Mouse (Mus musculus) frontal cortex, adult (tissue): ENCODE data around the gene Bhlhe41.
A peak's percentile ranks its signal among the peaks of the same experiment; 100 is the strongest.

ENCODE experiments used
- ATAC-seq: cut with Nextera tagmentation; 2 replicates; pipeline ENCODE4 v1.9.2; 2017; ENCODE audit warnings: mild to moderate bottlenecking, moderate library complexity, mixed read lengths; ENCODE audit not compliant: low TSS enrichment

Bhlhe41 gene

DNA sequence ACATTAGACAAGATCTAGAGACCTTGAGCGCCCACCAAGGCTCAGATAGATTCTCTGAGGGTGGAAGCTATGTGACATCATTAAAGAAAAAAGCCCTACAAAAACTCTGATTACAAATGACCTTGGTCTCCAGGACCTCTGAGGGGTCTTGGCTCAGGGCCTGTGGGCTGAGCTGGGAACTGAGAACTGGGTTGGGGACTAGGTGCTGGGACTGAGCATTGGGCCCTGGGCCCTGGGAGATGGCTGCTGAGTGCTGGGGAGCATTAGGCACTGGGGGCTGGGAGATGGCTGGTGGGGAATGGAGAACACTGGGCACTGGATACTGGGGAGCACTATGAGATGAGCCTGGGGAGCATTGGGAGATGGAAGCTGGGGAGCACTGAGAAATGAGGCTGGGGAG is 19.3 kb downstream of the Bhlhe41 start:
- no peak for ATAC-seq

DNA sequence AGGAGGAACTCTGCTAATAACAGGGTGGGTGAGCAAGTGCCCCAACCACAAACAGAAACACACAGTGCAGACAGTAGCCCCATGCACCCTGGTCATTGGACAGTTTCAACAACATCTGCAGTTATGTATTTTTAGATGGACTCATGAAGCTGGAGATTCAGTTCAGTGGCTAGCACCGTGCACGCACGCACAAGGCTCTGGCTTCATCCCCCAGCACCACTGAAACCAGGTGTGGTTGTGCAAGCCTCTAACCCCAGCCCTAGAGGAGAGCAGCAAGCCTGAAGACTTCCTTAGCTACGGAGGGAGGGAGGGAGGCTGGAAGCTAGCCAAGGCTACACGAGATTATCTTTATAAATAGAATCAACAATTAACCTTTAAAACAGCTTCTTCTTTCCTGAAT is 19.7 kb downstream of the Bhlhe41 start:
- no peak for ATAC-seq

DNA sequence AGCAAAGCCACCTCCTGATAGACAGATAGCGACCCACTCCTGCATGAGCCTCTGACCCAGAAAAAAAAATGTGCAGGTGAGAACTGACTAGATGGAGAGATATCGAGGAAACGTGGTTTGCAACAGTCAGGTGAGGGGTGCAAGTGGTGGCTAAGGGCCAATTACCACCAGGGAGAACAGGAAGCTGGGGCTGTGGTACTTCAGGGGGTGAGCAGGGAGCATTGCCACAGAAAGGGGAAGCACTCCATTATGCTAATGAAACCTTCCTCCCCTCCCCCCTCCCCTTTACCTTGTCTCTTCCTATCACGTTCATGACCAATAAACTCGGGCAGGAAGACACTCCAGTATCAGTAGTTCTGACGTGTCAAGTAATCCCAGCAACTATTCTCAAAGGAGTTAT is 30.0 kb downstream of the Bhlhe41 start:
- ATAC-seq, result no peak

DNA sequence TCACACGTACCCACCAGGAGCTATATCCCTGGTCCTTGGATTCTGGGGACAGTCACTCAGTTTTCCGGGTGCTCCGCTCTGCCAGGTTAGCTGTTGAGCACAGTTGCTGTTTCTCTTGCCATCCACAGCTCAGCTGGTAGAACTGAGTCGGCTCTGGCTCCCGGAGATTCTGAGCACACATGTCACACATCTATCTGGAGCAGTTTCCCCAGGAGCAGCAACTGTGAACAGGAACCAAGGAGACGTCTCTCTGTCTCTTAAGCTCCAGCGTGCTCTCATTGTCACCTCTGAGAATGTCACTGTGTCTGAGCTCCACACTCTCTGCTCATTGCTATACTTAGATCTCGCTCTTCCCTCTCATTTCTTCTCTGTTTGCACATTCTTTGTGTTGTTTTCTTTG is 32.4 kb downstream of the Bhlhe41 start:
- peak; percentile 73 for ATAC-seq

DNA sequence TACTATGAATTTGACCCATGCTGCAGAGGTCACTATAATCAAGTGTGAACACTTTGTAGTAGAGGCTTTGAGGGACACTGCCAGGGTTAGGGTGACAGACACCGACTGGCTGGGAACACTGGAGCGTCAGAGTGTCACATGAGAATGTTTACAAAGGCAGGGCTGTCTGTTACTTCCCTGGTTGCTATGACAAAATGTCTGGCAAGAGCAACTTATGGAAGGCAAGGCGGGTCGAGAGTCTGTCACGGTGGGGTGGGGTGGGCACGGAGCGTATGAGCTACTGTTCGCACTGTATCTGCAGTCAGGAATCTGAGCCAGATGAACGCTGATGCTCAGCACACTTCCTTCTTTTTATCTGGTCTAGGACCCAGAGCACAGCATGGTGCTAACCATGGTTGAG is 34.7 kb downstream of the Bhlhe41 start:
- peak; percentile 69 for ATAC-seq

DNA sequence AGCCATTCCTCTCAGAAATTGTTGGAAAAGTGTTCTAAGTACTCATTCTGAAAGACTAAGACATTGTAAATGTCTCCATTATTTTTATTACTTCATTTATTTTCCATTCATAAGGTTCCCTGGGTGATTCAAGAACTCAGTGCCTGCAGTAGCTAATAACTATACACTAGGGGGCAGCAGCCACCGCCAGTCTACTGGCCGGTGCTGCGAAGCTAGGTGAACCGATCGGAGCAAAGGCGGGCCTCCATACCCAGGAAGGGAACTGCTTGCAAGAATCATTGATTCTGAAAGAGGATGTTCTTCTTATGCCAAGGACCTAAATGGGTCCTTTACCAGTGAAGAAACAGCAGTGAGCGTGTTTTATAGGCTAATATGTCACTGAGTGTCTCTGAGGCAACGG is 35.2 kb downstream of the Bhlhe41 start:
- peak; percentile 88 for ATAC-seq

DNA sequence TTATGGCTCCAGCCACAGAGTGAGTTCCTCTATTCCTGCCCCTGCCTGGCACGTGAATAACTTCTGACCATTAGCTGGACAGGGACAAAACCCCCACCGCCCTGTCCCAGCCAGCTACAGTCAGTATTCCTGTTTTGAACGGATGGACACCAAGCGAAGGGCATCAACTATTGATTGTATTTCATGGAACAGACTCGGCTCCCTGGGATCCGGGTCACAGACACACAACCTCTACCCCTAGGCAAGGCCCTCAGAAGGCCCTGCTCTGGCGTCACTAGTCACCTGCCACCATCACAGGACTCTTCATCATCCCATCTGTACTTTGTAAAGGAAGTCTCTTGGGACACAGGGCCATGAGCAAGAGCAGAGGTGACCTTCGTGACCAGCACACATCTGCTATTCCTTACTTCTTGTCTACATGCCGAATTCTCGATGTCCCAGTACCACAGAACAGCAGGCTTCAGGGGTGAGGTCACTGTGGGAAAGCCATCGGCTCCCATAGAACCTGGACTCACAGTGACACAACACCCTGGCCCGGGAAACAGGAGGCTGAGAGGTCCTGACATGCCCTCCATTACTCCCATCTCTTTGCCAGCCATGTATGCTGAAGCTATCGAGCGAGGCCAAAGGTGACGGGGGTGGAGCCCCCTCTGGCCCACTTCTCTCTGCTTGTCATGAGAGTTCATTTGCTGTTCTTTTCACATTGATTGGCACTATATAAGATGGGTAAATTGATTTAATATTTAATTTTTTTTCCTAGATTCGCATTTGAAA is 36.1 kb downstream of the Bhlhe41 start:
- ATAC-seq, result no peak

DNA sequence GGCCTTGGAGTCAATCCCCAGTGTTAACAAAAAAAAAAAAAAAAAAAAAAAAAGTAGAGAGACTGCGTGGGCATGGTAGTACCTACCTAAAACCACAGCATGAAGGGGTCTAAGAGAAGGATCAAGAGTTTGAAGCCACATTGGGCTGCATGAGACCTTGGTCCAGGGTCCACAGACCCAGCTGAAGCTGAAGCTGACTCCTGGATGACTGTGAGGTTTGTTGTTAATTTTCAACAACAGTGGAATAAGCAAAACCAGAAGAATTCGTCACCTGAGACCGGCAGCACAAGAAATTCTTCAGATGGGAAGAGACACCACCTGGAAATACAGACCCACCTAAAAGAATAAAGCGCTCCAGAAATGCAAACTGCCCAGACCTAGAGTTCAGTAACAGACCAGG is 39.1 kb downstream of the Bhlhe41 start:
- no peak for ATAC-seq

DNA sequence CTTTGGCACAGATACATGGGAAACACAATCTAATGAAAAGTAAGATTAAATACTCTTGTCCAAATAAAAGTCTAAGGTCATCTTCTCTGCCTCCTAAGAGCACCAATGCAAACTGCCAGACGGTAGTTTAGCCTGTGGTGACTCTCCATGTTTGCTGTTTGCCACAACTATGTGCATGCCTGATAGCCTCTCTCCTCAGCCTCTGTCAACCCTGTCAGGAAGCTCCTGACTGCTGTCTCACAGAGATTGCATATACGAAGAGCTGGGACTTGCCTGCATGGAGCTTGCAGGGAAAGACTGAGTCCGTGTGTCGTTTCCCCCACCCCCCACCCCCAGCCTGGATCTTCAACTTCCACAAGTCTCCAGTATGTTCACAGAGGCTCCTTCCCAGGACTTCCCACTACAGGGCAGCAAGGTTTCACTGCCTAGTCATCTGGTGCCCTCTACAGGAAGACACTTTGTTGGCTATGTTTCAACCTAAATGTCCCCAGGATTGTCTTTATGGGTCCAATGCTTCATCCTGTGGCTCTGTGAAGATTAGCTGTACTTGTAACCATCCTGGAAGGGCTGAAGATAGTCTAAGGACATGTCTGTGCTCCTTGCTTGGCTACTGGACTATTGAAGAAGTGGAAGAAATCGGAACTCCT is 41.6 kb downstream of the Bhlhe41 start:
- ATAC-seq, result no peak

DNA sequence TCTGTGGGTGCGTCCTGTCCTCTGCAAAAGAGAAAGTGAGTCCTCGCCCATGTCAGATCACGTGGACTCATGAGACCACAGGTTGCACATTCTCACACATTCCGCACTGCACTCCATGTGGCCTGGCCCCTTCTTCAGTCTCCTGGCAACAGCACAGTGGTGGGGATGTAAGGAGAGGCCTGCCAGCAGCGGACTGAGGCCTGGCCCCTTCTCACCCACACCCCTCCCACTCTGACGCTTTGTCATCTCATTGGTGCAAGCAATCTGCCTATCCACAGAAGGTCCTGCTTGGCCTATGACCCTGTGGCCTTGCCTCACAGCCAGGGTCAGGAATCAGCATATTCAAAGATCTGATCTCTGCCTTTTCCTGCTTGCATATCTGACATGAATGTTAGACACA is 42.3 kb downstream of the Bhlhe41 start:
- ATAC-seq, result no peak

DNA sequence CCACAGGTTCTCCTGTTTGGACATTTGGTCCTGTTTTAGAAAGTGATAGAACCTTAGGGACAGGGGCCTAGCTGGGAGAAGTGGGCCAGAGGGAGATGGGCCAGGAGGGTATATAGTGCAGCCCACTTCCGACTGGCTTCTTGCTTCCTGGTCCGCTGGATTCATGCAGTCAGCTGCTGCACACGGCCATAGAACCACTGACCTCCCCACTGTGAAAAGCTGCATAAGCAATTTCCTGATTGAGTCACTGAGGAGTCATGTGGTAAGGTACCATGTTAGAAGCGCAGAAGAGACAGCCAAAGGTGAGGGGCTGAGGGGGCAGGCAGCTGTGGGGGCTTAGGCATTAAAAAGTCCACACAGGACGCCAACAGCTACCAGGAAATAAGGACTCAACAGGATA is 43.1 kb downstream of the Bhlhe41 start:
- no peak for ATAC-seq

DNA sequence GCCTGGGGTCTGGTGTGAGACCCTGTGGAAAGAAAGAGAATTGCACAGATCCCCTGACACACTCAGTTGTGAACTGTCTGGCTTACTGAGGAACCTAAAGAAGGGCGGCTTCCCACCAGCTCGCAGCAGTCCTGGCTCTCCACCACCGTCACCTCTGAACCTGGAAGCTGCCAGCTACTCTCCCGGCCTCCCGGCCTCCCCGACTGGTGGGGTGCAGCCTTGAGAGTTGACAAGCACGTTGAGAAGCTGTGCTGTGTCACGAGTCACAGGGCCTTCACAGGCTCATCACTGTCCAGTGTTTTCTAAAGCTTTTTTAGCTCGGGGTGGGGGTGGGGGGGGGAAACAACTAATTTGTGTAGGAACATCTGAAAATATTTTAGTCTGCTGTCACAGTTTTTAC is 46.2 kb downstream of the Bhlhe41 start:
- no peak for ATAC-seq

DNA sequence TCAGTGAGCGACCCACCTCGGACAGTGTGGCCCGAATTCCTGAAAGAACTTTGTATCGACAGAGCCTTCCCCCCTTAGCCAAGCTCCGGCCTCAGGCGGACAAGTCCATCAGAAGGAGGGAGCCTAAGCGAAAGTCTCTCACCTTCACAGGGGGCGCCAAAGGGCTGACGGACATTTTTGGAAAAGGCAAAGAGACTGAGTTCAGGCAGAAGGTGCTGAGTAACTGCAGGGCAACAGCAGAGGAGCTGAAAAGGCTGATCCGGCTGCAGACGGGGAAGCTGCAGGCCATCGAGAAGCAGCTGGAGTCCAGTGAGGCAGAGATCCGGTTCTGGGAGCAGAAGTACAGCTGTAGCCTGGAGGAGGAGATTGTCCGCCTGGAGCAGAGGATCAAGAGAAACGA is 50.2 kb downstream of the Bhlhe41 start:
- no peak for ATAC-seq

DNA sequence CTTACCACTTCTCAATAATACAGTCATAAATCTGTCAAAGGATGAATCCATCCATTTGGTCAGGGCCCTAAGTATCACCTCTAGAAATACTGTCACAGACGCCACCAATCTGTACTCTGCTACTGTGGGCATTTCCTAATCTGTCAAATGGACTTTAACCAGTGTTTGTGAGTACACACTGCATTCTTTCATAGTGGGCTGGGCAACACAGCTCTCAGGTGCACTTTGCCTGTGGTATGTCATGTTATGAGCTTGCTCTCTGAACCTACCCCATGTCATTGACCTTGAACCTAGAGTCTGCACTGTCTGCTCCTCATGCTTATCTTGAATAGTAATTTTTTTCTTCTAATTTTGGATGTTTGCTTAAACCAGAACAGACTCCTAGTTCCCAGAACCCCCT is 54.2 kb downstream of the Bhlhe41 start:
- no peak for ATAC-seq

DNA sequence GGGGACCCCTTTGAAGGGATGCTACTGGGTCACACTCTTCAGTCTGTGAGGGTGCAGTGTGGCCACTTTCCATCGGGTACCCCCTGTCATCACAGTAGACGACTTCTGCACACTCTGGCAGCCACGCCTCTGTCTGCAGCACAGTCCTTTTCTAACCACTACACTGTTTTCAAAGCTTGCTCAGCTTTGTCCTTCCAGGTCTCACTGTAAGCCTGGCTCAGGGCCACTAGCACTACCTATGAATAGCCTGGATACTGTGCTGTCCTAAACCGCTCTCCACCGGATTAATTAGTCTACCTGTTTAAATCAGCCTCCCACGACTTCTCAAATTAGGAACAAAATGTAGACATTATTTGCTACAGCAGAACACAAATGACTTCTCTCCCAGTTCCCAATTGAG is 55.3 kb downstream of the Bhlhe41 start:
- ATAC-seq, result no peak

DNA sequence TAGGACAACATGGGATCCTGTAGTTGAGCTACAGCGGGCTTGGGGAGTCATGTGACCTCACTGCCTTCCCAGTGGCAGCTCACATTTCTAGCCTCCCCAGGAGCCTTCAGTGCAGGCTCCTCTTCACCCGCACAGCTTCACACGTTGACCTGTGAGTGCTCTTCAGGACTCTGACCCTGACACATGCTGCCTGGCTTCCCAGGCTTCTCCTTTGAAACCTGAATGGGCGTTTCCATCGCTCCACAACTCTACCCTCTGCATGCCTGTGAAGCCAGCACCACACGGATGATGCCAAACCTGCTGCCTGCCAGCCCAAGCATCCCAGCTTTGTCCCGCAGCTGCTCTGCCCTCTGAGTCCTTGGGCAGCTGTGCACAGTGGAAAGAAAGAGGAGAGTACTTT is 55.8 kb downstream of the Bhlhe41 start:
- no peak for ATAC-seq
